Mouse (Mus musculus) ES-E14 (cell line): ENCODE measurements around the gene Usp35. TPM values are rescaled to one million over a fixed set of nuclear protein-coding genes. Genes with fewer than 3 reads are reported as not detected.

Experiments
- DNase-seq: peaks from one replicate; pipeline ENCODE4 v3.0.0-alpha.2; 2013; ENCODE audit warnings: low read depth, low spot score
- H3K27ac ChIP-seq: 2 replicates; pipeline ENCODE4 v1.5.1; 2012; ENCODE audit warnings: low read depth, mild to moderate bottlenecking, low read length, moderate library complexity, mixed read lengths; ENCODE audit not compliant: poor library complexity, insufficient read depth, severe bottlenecking
- H3K36me3 ChIP-seq: 2 replicates; pipeline ENCODE4 v1.6.1; 2012; ENCODE audit warnings: mild to moderate bottlenecking, low read length, moderate library complexity, mixed read lengths; ENCODE audit not compliant: control insufficient read depth, poor library complexity, insufficient read depth, severe bottlenecking
- H3K4me1 ChIP-seq, 2 experiments: fragments of 150-350 bp in 1 of 2; sonication (generic) in 1 of 2; 2 replicates each; pipeline ENCODE4 v1.6.1; 2012; ENCODE audit warnings: low read length in 2 of 2, mild to moderate bottlenecking in 1 of 2, mixed read lengths in 1 of 2; ENCODE audit not compliant: control insufficient read depth in 2 of 2, insufficient read depth in 2 of 2, poor library complexity in 1 of 2
- H3K4me3 ChIP-seq, 2 experiments: fragments of 150-350 bp in 1 of 2; sonication (generic) in 1 of 2; 2 replicates each; pipeline ENCODE4 v1.5.1; 2012; ENCODE audit warnings: low read length in 2 of 2, low read depth in 1 of 2, mild to moderate bottlenecking in 1 of 2, mixed read lengths in 1 of 2; ENCODE audit not compliant: insufficient read depth in 1 of 2, poor library complexity in 1 of 2, severe bottlenecking in 1 of 2
- H3K9ac ChIP-seq: 2 replicates; pipeline ENCODE4 v1.6.1; 2012; ENCODE audit warnings: low read depth, mild to moderate bottlenecking, low read length, mixed read lengths; ENCODE audit not compliant: poor library complexity, insufficient read depth, severe bottlenecking
- H3K9me3 ChIP-seq: fragments of 150-350 bp; sonication (generic); 2 replicates; pipeline ENCODE4 v1.6.1; 2012; ENCODE audit warnings: low read depth, mild to moderate bottlenecking, low read length; ENCODE audit not compliant: control insufficient read depth, insufficient read depth
- CHD2 ChIP-seq: IDR thresholded peaks from 2 replicates; pipeline ENCODE4 v1.6.1; 2014; ENCODE audit warnings: mild to moderate bottlenecking, low read depth, low read length, inconsistent platforms
- HCFC1 ChIP-seq: IDR thresholded peaks from 2 replicates; pipeline ENCODE4 v1.6.1; 2012; ENCODE audit warnings: low read length, inconsistent platforms, borderline replicate concordance; ENCODE audit not compliant: insufficient read depth
- MAFK ChIP-seq: IDR thresholded peaks from 2 replicates; pipeline ENCODE4 v1.6.1; 2014; ENCODE audit warnings: mild to moderate bottlenecking, low read depth, low read length, inconsistent platforms; ENCODE audit not compliant: insufficient read depth
- ZC3H11A ChIP-seq: IDR thresholded peaks from 2 replicates; pipeline ENCODE4 v1.6.1; 2012; ENCODE audit warnings: low read depth, mild to moderate bottlenecking, inconsistent platforms, low read length, borderline replicate concordance
- ZNF384 ChIP-seq: IDR thresholded peaks from 2 replicates; pipeline ENCODE4 v1.6.1; 2012; ENCODE audit warnings: low read depth, low read length, inconsistent platforms
- in situ Hi-C, 2 experiments: fragments of 600-800 bp; cut with MboI; formaldehyde crosslinking; loops; one replicate each; pipeline ENCODE4 v1.15.1; 2025; ENCODE audit warnings: low sequenced_read_pairs in 2 of 2, inconsistent platforms in 1 of 2; ENCODE audit not compliant: unreplicated experiment in 2 of 2
- total RNA-seq: library from RNA; depleted of rRNA; stranded (reverse); fragments of 300-350 nt; gene quantifications from 2 replicates; pipeline ENCODE4 v1.2.3, GENCODE M21; 2012

Usp35 gene
- total RNA-seq, 1 experiment: 5.8 TPM

GRCm38 (mm10) chr7:97375101-97375500, 43.3 kb upstream of the Usp35 start:
- Histone ChIP-seq H3K4me3 (no peak overlapping the region), H3K4me1 (peaks cover 0 to 5% of the 10 kb centered on the region in 2 experiments; a peak in 2 of 4 replicates), H3K27ac (no peak overlapping the region), H3K36me3 (peaks cover 4% of the 10 kb centered on the region; the same call in 1 of the 2 replicates), H3K9me3 (no peaks in the 10 kb centered on the region), H3K9ac (no peak overlapping the region)
- DNase-seq: no peak
- TF ChIP-seq ZC3H11A: no peak
- TF ChIP-seq MAFK: no peak
- TF ChIP-seq ZNF384: no peak
- no peak for TF ChIP-seq HCFC1
- no peak for TF ChIP-seq CHD2
- in situ Hi-C loops: no loop called here

- in situ Hi-C loops: no loop called here
- TF ChIP-seq MAFK (no peak), ZNF384 (no peak), HCFC1 (no peak), ZC3H11A (no peak), CHD2 (no peak)
Observed at GRCm38 (mm10) chr7:97365887-97366286, 34.1 kb upstream of the Usp35 start.

GRCm38 (mm10) chr7:97361467-97361866, 29.6 kb upstream of the Usp35 start:
- in situ Hi-C loops: no loop called here
- Histone ChIP-seq H3K4me1 (no peaks in the 10 kb centered on the region), H3K36me3 (no peaks in the 10 kb centered on the region), H3K9ac (no peak overlapping the region), H3K9me3 (no peaks in the 10 kb centered on the region), H3K27ac (no peak overlapping the region), H3K4me3 (no peak overlapping the region)
- DNase-seq: peak; percentile 40
- TF ChIP-seq ZC3H11A (0 out of 2 replicates have a peak, but pooled peaks have one; percentile 35), CHD2 (no peak), HCFC1 (no peak), MAFK (no peak), ZNF384 (peak; percentile 50; the same call in 1 of the 2 replicates)

More at GRCm38 (mm10) chr7:97365887-97366286, 34.1 kb upstream of the Usp35 start:
- H3K4me3 ChIP-seq: no peak overlapping the region
- H3K9me3 ChIP-seq: no peaks in the 10 kb centered on the region
- no peak overlapping the region for H3K27ac ChIP-seq
- no peaks in the 10 kb centered on the region for H3K36me3 ChIP-seq
- no peak overlapping the region for H3K9ac ChIP-seq
- peaks cover 2 to 3% of the 10 kb centered on the region in 2 experiments; a peak in 3 of 4 replicates for H3K4me1 ChIP-seq
- no peak for DNase-seq

- Histone ChIP-seq H3K9ac (no peak overlapping the region), H3K36me3 (no peaks in the 10 kb centered on the region), H3K9me3 (no peaks in the 10 kb centered on the region), H3K27ac (no peak overlapping the region), H3K4me3 (no peak overlapping the region), H3K4me1 (no peaks in the 10 kb centered on the region)
- in situ Hi-C loops: no loop called here
- DNase-seq: no peak
- TF ChIP-seq MAFK (no peak), CHD2 (no peak), HCFC1 (no peak), ZC3H11A (no peak), ZNF384 (no peak)
Observed at GRCm38 (mm10) chr7:97360955-97361354, 29.1 kb upstream of the Usp35 start.

GRCm38 (mm10) chr7:97360166-97360565, 28.3 kb upstream of the Usp35 start:
- Histone ChIP-seq H3K9me3 (no peaks in the 10 kb centered on the region), H3K4me3 (no peak overlapping the region), H3K36me3 (no peaks in the 10 kb centered on the region), H3K4me1 (peaks cover 0 to 2% of the 10 kb centered on the region in 2 experiments; a peak in 1 of 4 replicates), H3K9ac (no peak overlapping the region), H3K27ac (no peak overlapping the region)
- in situ Hi-C loops: no loop called here
- DNase-seq: no peak
- TF ChIP-seq ZNF384 (no peak), MAFK (no peak), CHD2 (no peak), ZC3H11A (no peak), HCFC1 (no peak)
